Mouse (Mus musculus): ENCODE measurements around the gene Gadd45b.

The Gadd45b gene

DNA sequence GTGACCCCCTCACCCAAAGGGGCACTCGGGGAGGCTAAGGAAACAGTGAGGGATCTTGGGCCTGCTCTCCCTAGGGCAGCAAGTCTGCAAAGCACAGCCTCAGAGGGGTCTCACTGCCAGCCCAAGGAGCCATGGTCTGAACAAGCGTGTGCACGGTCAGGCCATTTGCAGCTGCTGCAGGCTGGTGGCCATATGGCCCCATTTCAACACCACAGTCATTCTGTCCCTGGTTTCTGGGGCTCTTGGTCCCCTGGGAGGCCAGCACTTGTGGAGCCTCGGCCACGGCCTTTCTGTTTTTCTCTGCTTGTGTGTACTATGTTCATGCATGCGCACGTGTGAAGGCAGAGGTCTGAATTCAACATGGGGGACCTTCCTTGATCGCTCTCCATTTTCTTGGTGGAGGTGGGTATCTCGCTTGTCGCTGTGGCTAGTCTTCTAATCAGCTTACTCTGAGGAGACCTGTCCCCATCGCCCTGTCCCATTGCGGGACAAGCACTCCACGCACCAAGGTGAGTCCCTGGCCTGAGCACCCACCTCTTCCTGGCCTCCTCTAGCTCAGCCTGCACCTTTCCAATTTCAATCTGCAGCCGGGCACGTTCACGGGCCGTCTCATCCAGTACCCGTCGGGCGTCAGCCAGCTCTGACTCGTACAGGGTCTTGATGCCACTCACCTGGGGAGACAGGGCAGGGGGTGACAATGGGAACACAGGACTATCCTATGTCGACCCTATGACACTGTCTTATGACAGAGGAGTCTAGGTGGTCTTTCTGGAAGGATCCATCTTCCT, 20.3 kb upstream of the Gadd45b start:
- no peak for DNase-seq (ENCODE audit: low read depth, low spot score)

DNA sequence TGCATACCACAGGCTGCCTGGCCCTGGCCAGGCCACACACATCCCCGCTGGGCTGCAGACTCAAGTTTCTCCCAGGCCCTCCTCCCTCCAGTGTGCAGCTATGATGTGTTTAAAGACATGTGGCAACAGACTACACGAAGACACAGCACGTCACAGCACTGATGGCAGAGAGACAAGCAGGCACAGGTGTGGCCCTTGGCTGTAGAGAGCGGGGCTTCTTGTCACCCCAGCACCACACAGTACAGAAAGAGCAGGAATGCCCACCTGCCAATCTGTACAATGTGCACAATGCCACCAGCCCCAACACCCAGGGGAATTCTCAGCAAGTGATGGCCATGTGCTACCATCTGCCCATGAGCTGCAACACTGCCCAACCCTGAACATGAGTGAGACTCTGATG, 18.5 kb upstream of the Gadd45b start:
- DNase-seq (ENCODE audit: low read depth, low spot score), result no peak

DNA sequence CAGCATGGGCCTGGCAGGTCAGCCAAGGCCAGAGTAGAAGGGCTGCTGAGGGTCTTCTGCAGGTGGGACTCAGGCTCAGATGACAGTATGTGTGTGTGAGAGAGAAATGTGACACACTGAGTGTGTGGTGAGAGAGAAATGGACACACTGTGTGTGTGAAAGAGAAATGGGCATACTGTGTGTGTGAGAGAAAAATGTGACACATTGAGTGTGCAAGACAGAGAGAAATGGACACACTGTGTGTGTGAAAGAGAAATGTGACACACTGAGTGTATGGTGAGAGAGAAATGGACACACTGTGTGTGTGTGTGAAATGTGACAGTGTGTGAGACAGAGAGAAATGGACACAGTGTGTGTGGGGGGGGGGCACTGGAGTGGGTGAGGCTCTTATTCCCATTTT, 18.0 kb upstream of the Gadd45b start:
- no peak for DNase-seq (ENCODE audit: low read depth, low spot score)

DNA sequence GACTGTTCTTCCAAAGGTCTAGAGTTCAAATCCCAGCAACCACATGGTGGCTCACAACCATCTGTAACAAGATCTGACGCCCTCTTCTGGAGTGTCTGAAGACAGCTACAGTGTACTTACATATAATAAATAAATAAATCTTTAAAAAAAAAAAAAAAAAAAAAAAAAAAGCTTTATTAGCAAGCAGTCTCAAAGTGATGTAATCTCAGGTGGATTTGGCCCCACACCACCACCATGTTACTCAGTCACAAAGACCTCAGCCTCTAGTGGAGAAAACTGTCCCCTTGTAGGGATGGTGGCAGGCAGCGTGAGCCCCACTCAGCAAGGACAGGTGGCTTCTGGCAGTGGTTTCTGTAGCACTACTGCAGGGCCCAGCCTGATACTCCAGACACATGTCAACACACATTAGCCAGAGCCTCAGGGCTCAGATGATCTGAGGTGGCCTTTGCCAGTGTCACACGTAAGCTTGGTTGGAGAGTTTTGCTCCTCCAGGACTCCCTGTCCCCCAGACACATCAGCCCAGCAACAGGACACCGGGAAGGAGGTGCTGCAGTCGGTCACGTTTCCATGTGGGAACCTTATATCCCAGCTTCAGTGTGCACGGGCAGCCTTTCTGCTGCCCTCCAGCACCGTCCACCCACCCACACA, 16.4 kb upstream of the Gadd45b start:
- no peak for DNase-seq (ENCODE audit: low read depth, low spot score)

DNA sequence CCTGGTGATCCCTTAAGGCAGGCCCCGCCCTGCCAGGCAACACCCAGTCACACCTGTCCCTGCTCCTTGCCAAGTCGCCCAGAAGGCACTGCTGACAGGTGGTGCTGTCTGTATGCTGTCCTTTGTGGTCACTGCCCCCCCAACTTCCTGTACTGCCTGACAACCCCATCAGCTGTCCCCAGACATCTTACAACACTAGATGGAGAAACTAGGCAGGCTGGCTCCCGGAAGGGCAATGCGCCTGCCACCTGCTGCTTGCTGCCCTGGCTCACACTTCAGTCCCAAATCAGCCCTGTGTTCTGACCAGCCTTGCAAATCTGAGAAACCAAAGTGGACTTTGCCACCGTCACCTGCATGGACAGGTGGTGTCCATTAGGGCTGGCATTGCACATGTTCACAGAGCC, 15.6 kb upstream of the Gadd45b start:
- DNase-seq (ENCODE audit: low read depth, low spot score), result no peak

DNA sequence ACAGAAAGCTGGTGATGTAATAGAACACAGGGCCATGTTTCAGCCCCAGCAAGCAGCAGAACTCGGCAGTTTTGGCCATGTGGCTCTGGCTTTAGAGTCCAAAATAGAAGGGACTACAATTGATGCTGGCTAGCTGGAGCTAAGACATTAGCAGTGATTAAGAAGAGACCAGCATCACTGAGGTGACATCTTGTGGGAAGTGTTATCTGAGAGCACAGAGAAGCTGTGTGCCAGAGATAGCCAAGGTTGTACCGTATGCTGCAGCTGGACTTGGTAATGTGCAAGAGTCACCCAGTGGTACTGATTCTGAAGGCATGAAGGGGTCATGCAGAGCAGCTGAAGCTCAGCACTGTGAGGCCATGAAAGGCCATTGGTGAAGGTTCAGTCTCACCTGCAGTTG, 14.6 kb upstream of the Gadd45b start:
- no peak for DNase-seq (ENCODE audit: low read depth, low spot score)

DNA sequence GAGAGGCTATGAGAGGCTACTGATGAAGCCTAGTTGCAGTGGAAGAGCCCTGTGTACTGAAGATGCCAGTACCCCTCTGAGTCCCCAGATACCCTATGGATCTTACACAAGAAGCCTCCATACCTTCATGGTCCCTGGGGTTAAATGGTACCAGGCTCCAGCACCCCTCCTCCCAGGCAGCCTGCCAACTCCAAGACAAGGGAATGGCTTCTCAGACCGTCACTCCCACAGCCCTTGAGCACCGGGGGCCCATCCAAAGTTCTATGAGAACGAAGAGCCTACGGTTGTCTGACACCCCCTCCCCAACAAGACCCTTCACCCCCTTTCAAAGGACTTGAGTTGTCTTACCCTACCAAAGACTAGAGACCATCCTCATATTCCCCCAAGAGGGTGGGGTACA, 14.1 kb upstream of the Gadd45b start:
- DNase-seq (ENCODE audit: low read depth, low spot score), result no peak

DNA sequence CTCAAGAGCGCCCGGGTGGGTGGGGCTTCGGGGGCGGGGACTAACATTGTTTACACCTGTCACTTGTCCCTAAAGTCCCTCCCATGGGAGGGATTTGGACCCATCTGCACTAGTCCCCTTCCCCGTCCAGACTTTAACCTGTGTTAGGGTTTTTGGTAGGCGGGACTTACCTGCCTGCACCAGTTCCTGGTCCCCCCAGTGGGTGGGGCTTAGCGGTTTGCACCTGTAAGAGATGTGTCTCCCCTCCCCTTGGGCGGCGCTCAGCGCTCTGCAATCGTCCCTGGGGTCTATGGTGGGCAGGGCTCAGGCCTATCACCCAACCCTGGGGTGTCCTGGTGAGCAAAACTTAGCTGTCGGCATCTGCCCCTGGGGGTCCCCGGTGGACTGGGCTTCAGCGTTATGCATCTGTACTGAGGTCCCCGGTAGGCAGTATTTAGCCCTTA, 12.5 kb upstream of the Gadd45b start:
- no peak for DNase-seq (ENCODE audit: low read depth, low spot score)

DNA sequence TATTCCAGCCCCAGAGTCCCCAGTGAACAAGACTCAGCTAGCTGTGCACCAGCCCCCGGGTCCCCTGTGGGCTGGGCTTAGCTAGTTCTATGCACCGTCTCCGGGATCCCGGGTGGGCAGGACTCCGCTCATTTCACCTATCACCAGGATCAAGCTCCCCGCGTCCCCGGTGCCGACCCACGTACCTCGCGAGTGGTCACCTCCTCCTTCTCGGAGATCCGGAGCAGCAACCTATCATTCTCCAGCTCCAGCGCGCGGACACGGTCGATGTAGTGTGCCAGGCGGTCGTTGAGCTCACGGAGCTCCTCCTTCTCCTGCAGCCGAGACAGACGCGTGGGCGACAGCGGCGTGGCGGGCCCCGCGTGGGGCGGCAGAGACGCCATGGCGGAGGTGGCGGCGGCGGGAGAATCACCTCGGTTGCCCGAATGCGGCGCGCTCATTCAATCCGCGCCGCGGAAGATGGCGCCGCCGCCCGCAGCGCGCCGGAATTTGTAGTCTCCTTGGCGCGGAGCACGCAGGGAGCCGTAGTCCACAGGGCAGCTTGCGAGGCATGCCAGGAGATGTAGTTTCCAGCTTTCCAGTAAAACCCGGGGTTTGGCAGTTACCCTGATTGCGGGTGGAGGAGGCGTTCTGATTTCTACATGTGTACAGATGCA, 12.0 kb upstream of the Gadd45b start, which contains the start of gene Lmnb2:
Gene Lmnb2 (minus strand): TSS at position 467 of the 656 bp plus-strand sequence.
- peak; percentile 73 for DNase-seq (ENCODE audit: low read depth, low spot score)

DNA sequence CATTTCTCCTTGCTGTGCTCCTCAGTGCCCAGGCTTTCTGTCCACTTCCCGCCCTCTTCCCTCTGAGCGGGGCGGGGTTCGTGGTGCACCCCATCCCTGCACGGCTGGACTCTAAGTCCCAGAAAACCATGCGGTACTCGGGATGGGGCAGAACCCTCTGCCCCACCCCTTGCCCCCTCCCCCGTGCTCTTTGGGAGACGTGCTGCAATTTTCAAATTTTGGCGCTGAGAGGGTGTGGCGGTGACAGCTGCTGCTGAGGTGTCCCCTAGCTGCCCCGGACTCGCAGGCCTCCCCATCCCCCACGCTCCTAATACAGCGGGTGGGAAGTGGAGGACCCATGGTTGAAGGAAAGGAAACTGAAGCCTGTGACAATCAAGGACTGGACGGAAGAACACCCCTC, 8.0 kb upstream of the Gadd45b start:
- DNase-seq (ENCODE audit: low read depth, low spot score), result no peak

DNA sequence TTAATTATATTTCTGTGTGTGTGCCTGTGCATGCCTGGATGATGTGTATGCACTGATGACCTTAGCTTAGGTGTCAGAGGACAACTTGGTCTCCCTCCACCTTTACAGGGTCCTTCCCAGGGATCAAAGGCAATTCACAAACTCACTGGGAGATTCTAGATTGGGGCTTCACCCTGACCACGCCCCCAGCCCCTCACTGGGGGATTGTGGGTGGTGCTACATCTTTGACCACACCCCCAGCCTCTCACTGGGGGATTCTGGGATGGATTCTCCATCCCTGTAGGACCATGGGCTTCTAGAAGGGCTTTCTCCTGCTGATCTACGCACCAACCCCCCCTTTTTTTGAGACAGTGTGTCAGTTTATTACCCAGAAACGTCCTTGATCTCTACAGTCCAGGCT, 4.4 kb upstream of the Gadd45b start:
- no peak for DNase-seq (ENCODE audit: low read depth, low spot score)

DNA sequence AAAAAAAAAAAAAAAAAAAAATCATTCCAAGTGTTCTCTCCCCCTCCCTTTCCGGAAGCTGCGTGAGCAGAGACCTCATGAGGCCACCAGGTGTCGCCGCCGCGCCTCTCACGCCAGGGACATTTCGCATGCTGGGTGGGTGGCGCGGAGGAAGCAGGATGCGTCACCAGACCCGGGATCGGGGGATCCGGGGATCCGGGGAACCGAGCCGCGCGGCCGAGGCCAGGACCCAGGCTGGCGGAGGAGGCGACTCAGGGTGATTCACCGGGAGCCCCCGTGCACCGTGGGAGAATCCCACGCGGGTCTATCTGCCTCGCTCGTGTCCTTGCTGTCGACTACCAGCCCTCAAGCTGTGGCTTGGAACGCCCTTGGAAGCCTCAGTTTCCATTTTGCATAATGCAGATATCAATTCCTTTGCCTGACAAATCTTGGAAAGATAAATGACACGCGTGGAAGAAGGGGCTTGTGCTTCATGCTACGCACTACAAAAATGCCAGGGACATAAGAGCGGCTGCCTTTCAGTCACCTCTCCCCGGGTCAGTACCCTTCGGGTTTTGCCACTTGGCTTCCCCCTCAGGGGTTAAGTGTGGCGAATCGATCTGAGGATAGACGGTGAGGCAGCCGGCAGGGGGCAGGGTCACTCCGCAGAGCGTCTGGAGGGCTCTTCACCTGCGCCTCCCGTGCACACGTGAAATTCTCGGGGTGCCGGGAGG, 1.1 kb upstream of the Gadd45b start:
- DNase-seq (ENCODE audit: low read depth, low spot score), result peak; percentile 92

DNA sequence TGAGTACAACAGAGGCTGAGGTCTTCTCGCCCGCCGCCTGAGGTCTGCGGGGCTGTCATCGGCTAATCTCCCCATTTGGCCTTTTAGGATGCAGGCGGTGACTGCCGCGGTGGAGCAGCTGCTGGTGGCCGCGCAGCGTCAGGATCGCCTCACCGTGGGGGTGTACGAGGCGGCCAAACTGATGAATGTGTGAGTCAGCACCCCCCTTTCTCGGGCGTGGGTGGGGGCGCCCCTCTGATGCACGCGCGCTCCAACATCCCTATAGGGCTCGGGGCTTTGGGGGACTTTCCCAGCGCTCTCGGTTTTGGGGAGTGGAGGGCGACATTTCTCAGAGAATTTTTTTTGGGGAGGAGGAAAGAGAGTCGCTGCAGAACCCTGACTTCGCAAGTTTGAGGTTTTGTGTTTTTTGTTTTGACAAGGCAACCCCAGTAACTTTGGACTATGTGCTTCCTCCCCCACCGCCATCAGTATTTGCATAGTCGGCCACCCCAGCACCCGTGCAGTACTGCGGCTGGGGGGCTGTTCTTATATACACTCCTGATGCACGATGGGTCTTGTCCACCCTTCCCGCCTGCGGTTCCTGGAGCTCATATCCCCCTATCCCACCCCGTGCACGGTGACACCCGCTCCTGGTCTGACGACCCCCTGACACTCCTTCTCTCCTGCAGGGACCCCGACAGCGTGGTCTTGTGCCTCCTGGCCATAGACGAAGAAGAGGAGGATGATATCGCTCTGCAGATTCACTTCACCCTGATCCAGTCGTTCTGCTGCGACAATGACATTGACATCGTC, 684 bp downstream of the Gadd45b start:
- DNase-seq (ENCODE audit: low read depth, low spot score), result no peak

DNA sequence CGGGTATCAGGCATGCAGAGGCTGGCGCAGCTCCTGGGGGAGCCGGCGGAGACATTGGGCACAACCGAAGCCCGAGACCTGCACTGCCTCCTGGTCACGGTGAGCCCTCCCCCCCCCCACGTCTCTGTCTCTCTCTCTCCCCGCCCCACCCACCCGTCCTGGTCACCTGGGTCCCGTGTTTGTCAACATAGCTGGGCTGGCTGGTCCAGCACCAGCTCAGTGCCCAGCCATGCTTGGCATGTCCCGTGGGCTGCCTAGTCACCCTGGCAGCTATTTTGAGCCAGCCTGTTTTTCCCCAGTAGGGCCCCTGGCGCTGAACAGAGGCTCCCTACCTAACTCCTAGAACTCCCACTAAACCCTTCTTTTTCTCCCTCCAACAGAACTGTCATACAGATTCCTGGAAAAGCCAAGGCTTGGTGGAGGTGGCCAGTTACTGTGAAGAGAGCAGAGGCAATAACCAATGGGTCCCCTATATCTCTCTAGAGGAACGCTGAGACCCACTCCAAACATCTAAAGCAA, 1.3 kb downstream of the Gadd45b start:
- no peak for DNase-seq (ENCODE audit: low read depth, low spot score)

DNA sequence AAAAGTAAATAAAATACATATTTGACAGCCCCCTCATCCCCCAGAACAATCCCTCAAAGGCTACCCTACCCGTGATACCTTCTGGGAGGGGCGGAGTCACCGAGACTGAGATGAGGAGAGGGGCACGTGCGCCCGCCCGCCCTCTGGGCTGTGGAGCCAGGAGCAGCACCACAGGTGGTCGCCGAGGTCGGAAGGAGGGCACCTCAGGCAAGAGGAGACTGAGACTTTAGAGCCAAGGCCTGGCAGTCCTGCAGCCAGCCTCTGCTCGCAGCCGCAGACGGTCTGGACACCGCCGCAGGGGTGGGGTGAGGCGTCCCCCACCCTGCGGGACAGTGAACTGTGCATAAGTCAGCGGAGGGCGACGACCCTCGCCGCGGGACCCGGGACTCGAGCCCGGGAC, 1.8 kb downstream of the Gadd45b start:
- DNase-seq (ENCODE audit: low read depth, low spot score), result no peak

DNA sequence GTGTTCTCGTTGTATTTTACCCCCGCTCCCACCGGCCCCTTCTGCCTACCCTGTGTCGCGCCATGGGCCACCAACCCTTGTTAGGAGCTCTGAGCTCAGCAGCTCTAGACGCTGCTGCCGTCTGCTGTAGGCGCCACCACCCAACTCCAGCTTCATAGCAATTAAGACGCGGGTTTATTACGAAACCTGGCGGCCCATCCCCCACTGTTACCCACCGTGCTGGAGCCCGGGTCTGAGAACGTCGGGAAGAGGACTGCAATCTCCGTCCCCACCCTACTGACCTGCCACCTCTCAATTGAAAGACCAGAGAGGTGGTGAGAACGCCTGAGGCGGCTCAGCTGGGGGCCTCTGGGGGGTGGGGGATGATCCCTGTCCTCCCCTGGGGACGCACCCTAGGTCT, 2.3 kb downstream of the Gadd45b start:
- no peak for DNase-seq (ENCODE audit: low read depth, low spot score)

DNA sequence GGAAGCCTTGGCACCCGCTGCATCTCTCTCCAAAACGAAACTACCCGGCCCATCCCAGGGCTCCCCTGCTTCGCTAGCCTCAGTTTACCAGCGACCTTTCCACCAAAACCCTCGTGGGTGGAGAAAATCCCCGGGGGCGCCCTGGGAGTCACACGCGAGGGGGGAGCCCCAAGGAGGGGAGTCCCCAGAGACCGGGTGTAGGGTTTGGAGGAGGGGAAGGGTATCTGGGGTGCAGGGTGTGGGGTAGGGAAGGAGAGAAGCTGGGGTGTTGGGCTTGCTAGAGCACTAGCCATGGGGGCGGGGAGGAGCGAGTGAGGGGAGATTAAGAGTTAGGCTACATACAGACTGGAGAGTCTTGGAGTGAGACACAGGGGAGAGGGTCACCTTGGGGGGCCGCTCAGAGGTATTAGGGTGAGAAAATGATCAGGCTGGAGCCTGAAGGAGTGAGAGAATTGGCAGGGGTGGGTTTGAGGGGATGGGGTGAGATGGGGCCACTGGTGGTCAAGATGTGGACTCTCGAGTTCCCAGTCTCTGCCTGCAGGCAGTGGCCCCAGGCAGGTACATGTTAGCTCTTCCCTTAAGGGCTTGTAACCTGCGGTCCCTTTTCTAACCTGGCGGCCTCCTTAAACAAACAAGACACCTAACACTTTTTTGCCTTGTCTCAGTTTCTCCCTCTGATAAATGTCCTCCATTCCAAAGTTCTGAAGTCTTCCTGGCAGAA, 3.0 kb downstream of the Gadd45b start:
- no peak for DNase-seq (ENCODE audit: low read depth, low spot score)

DNA sequence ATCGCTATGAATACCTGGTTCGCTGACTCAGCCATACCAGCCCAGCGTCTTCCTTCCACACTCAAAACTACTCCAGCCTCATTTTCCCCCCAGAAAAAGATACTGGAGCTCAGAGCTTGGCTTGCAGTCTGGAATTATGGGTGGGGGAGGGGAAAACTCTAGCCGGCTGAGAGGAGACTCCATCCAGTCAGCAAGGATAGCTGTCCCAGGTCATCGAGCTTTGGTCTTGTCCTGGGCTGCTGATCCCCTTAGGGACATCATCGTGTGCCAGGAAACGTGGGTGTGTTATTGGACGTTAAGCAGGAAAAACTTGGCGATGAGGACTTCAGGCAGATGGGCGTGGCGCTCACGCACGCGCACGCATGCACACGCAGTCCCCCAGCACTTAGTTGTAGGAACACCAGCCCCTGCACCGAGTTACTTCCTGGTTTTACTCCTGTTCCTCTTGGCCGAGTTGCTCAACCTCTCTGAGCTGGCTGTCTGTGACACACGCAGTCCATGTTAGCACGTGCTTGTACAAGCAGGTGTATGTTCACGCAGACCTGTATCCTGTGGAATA, 3.6 kb downstream of the Gadd45b start:
- DNase-seq (ENCODE audit: low read depth, low spot score), result no peak

DNA sequence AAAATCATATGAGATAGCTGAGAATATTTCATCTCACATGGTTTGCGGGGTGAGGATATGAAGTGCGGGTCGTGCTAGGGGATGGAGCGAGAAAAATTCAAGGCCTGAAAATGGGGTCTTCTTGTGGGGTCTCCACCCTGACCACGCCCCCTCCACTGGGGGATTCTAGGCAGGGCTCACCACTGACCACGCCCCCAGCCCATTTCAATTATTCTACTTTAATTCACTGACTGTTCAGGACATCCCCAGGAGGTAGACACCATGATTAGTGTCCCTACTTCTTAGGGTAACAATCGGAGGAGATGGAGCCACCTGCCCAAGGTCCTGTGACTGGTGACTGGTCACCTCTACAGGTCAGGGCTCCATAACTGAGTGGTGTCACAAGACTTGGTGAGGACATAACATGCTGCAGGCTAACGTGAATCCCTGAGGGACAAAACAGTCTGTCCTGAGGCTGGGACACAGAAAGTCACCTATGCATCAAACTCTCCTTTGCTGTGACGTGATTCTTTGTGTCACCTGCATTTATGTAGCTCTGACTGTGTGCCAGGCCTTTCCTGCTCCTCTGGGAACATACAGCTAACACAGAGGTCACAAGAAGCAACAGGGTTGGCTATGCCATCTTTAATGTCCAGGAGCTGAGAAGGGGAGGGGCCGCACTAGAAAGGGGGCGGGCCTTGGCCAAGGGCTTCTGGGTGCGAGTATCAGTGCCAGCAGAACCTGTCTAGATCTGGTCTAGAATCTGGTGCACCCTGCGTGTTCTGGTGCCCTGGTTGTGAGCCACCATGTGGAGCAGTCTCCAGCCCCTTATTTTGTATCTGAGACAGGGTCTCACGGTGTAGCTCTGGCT, 4.5 kb downstream of the Gadd45b start:
- no peak for DNase-seq (ENCODE audit: low read depth, low spot score)

Measured in mesoderm, embryonic 11.5 days (tissue).